Mouse (Mus musculus): ENCODE measurements around the gene Papss2. TPM values are rescaled to one million over a fixed set of nuclear protein-coding genes. Genes with fewer than 3 reads are reported as not detected.
A peak's percentile ranks its signal among the peaks of the same experiment; 100 is the strongest.

Papss2 gene
- polyA plus RNA-seq, 1 experiment from 2014 or later = 2.1 TPM

DNA sequence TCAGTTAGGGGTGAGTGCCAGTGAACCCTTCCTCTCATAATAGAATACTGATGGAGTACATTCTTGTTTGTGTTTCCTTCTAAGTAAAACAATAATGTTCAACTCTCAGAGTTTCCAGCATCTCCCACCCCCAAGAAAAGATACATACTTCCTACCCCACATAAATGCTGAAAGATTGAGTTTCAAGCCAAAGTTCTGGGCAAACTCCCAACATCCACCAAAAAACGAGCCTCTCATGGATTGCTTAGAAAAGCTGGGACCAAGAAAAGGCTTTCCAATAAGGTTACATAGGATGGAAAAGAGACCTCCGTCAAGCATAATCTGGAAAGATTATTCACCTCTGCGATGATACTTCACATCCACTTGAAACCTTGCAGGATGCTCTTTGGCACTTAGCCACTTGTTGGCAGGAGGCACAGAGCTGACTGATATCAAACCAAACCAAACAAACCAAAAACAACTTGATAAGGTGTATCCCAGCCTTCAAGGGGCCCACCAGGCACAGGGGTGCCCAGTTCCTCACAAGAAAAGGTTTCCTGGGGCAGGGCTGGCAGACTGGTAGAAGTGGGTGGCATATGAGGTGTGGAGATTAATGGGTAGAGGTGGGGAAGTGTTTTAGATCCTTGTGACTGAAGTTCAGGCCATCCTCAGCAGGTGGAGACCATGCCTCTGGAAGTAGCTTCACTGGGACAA, 26.5 kb upstream of the Papss2 start:
- ATAC-seq (ENCODE audit: low read depth) (peak; percentile 71), DNase-seq (no peak)
- peaks cover 35% of the 10 kb centered on the region for H3K4me1 ChIP-seq (replicated peaks)
- H3K36me3 ChIP-seq = no peaks in the 10 kb centered on the region
- peak overlapping the region; percentile 12; the same call in 1 of the 2 replicates for H3K4me3 ChIP-seq (replicated peaks)
- 66% methylated on average over 3 of the region's 3 CpGs for WGBS (ENCODE audit: insufficient replicate concordance)
- peak overlapping the region; percentile 44 for H3K4me2 ChIP-seq
- H3K9me3 ChIP-seq (replicated peaks) = no peaks in the 10 kb centered on the region
- H3K9ac ChIP-seq = no peak overlapping the region
- no peaks in the 10 kb centered on the region for H3K27me3 ChIP-seq
- peak overlapping the region; percentile 48; the same call in 1 of the 2 replicates for H3K27ac ChIP-seq

- H3K4me2 ChIP-seq = peak overlapping the region; percentile 44
- H3K27ac ChIP-seq = peak overlapping the region; percentile 48; the same call in 1 of the 2 replicates
- no peaks in the 10 kb centered on the region for H3K27me3 ChIP-seq
- H3K4me3 ChIP-seq (replicated peaks) = peak overlapping the region; percentile 12; the same call in 1 of the 2 replicates
- H3K36me3 ChIP-seq = no peaks in the 10 kb centered on the region
- peaks cover 35% of the 10 kb centered on the region for H3K4me1 ChIP-seq (replicated peaks)
- 31% methylated on average over 5 of the region's 5 CpGs for WGBS (ENCODE audit: insufficient replicate concordance)
- H3K9me3 ChIP-seq (replicated peaks) = no peaks in the 10 kb centered on the region
- DNase-seq = no peak
- peak; percentile 85 for ATAC-seq (ENCODE audit: low read depth)
- H3K9ac ChIP-seq = no peak overlapping the region
Measured at GRCm38 (mm10) chr19:32569725-32570124, 25.9 kb upstream of the Papss2 start.

DNA sequence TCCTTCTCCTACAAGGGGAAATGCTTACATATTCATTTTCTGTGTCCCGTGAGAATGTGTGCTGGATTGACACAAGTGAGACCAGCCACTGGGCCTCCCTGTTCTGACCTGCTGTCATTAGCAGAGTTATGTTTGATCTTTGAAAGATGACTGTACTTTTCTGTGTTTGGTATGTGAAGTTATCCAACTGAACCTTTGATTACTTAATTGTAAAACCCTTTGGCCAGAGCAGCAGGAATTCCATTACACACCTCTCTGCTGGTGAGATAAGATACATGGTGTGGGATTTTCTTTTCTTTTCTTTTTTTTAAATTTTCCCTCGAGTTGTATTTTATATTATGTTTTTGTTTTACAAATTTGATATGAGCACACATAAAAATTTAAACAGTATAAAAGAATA, 23.4 kb upstream of the Papss2 start:
- no peak for ATAC-seq (ENCODE audit: low read depth)
- DNase-seq = no peak
- 44% methylated on average over 2 of the region's 2 CpGs for WGBS (ENCODE audit: insufficient replicate concordance)

GRCm38 (mm10) chr19:32573259-32573658, 22.3 kb upstream of the Papss2 start:
- DNase-seq = no peak
- H3K4me2 ChIP-seq = no peak overlapping the region
- peak; percentile 30; the same call in 1 of the 2 replicates for ATAC-seq (ENCODE audit: low read depth)
- no peak overlapping the region for H3K4me3 ChIP-seq (replicated peaks)
- no peak overlapping the region for H3K9ac ChIP-seq
- no peaks in the 10 kb centered on the region for H3K9me3 ChIP-seq (replicated peaks)
- no peaks in the 10 kb centered on the region for H3K36me3 ChIP-seq
- 65% methylated on average over 6 of the region's 6 CpGs for WGBS (ENCODE audit: insufficient replicate concordance)
- no peaks in the 10 kb centered on the region for H3K27me3 ChIP-seq
- peaks cover 32% of the 10 kb centered on the region for H3K4me1 ChIP-seq (replicated peaks)
- H3K27ac ChIP-seq = peak overlapping the region; percentile 8; the same call in 1 of the 2 replicates

More for the DNA sequence above, 23.4 kb upstream of the Papss2 start:
- no peak overlapping the region for H3K4me3 ChIP-seq (replicated peaks)
- H3K27ac ChIP-seq = no peak overlapping the region
- H3K9ac ChIP-seq = no peak overlapping the region
- no peaks in the 10 kb centered on the region for H3K9me3 ChIP-seq (replicated peaks)
- no peaks in the 10 kb centered on the region for H3K27me3 ChIP-seq
- no peak overlapping the region for H3K4me2 ChIP-seq
- H3K4me1 ChIP-seq (replicated peaks) = peaks cover 32% of the 10 kb centered on the region
- no peaks in the 10 kb centered on the region for H3K36me3 ChIP-seq

- Histone ChIP-seq H3K4me2 (no peak overlapping the region), H3K4me1 (replicated peaks) (peaks cover 18% of the 10 kb centered on the region), H3K27ac (no peak overlapping the region), H3K27me3 (no peaks in the 10 kb centered on the region), H3K9me3 (replicated peaks) (no peaks in the 10 kb centered on the region), H3K9ac (no peak overlapping the region), H3K4me3 (replicated peaks) (no peak overlapping the region), H3K36me3 (no peaks in the 10 kb centered on the region)
- WGBS (ENCODE audit: insufficient replicate concordance) = 54% methylated on average over 3 of the region's 3 CpGs
- DNase-seq (no peak), ATAC-seq (ENCODE audit: low read depth) (no peak)
Measured at GRCm38 (mm10) chr19:32574846-32575245, 20.7 kb upstream of the Papss2 start.

GRCm38 (mm10) chr19:32577749-32578148, 17.8 kb upstream of the Papss2 start:
- DNase-seq (no peak), ATAC-seq (ENCODE audit: low read depth) (no peak)
- Histone ChIP-seq H3K9ac (no peak overlapping the region), H3K27me3 (no peaks in the 10 kb centered on the region), H3K36me3 (no peaks in the 10 kb centered on the region), H3K4me1 (replicated peaks) (0 out of 2 replicates have a peak, but pooled peaks cover 4% of the 10 kb centered on the region), H3K9me3 (replicated peaks) (no peaks in the 10 kb centered on the region), H3K4me3 (replicated peaks) (no peak overlapping the region), H3K4me2 (no peak overlapping the region), H3K27ac (no peak overlapping the region)
- WGBS (ENCODE audit: insufficient replicate concordance) = 54% methylated on average over 1 of the region's 1 CpGs

- no peaks in the 10 kb centered on the region for H3K4me1 ChIP-seq (replicated peaks)
- no peaks in the 10 kb centered on the region for H3K9me3 ChIP-seq (replicated peaks)
- no peaks in the 10 kb centered on the region for H3K36me3 ChIP-seq
- no peak overlapping the region for H3K4me3 ChIP-seq (replicated peaks)
- DNase-seq = no peak
- H3K9ac ChIP-seq = no peak overlapping the region
- WGBS (ENCODE audit: insufficient replicate concordance) = 49% methylated on average over 4 of the region's 4 CpGs
- no peak overlapping the region for H3K4me2 ChIP-seq
- H3K27ac ChIP-seq = no peak overlapping the region
- no peak for ATAC-seq (ENCODE audit: low read depth)
- H3K27me3 ChIP-seq = no peaks in the 10 kb centered on the region
Measured at GRCm38 (mm10) chr19:32583091-32583766, 12.4 kb upstream of the Papss2 start.

- no peak overlapping the region for H3K27ac ChIP-seq
- no peaks in the 10 kb centered on the region for H3K27me3 ChIP-seq
- H3K9ac ChIP-seq = no peak overlapping the region
- DNase-seq (no peak), ATAC-seq (ENCODE audit: low read depth) (no peak)
- H3K4me2 ChIP-seq = no peak overlapping the region
- no peak overlapping the region for H3K4me3 ChIP-seq (replicated peaks)
- H3K36me3 ChIP-seq = no peaks in the 10 kb centered on the region
- whole genome bisulfite sequencing (ENCODE audit: insufficient replicate concordance) = 54% methylated on average over 6 of the region's 6 CpGs
- H3K4me1 ChIP-seq (replicated peaks) = no peaks in the 10 kb centered on the region
- no peaks in the 10 kb centered on the region for H3K9me3 ChIP-seq (replicated peaks)
Measured at GRCm38 (mm10) chr19:32587727-32588126, 7.9 kb upstream of the Papss2 start.

DNA sequence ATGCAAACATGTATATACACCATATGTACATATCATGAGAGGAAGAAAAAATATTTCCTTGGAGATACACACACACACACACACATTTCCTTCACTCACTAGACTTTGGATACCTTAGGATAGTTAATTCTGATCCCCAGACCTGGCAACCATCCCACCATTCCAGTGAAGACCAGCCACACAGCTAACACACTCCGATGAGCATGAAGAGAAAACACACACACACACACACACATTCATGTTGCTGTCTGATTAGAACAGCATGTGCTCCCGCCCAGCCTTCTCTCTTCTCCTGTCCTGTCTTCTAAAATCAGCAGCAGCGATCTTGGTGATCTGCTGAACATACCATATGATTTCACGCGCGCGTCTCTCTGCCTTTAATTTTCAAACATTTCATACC, 2.8 kb upstream of the Papss2 start:
- ATAC-seq (ENCODE audit: low read depth) (no peak), DNase-seq (no peak)
- no peaks in the 10 kb centered on the region for H3K36me3 ChIP-seq
- H3K4me2 ChIP-seq = no peak overlapping the region
- no peak overlapping the region for H3K4me3 ChIP-seq (replicated peaks)
- no peak overlapping the region for H3K9ac ChIP-seq
- H3K4me1 ChIP-seq (replicated peaks) = peaks cover 7% of the 10 kb centered on the region; the same call in 1 of the 2 replicates
- WGBS (ENCODE audit: insufficient replicate concordance) = 73% methylated on average over 7 of the region's 7 CpGs
- no peaks in the 10 kb centered on the region for H3K9me3 ChIP-seq (replicated peaks)
- H3K27me3 ChIP-seq = peaks cover 37% of the 10 kb centered on the region
- H3K27ac ChIP-seq = no peak overlapping the region

- 49% methylated on average over 5 of the region's 5 CpGs for WGBS (ENCODE audit: insufficient replicate concordance)
Measured at GRCm38 (mm10) chr19:32593870-32594269, 1.7 kb upstream of the Papss2 start.

DNA sequence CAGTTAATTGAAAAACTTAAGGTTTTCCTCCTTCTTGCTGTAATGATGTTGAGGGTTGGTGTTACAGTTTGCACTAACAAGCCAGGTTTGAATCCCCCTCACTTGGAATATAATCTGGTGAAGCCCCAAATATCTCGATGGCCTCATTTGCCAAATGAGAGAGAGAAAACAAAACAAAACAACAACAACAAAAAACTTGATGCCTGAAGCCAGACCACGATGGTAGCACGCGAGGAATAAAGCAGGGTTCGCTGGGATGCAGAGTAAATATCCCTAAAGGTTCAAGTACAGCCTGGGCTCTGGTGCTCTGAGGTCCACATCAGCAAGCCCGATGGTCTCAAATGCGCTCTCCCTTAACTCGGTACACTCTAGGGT, 472 bp upstream of the Papss2 start:
- DNase-seq (no peak), ATAC-seq (ENCODE audit: low read depth) (no peak)
- Histone ChIP-seq H3K9me3 (replicated peaks) (no peaks in the 10 kb centered on the region), H3K36me3 (no peaks in the 10 kb centered on the region), H3K4me1 (replicated peaks) (peaks cover 7% of the 10 kb centered on the region; the same call in 1 of the 2 replicates), H3K9ac (peak overlapping the region; percentile 60; the same call in 1 of the 2 replicates), H3K27ac (no peak overlapping the region), H3K4me2 (peak overlapping the region; percentile 76), H3K27me3 (peaks cover 39% of the 10 kb centered on the region), H3K4me3 (replicated peaks) (peak overlapping the region; percentile 63)
- WGBS (ENCODE audit: insufficient replicate concordance) = 20% methylated on average over 8 of the region's 8 CpGs

More at GRCm38 (mm10) chr19:32593870-32594269, 1.7 kb upstream of the Papss2 start:
- Histone ChIP-seq H3K4me3 (replicated peaks) (no peak overlapping the region), H3K4me2 (no peak overlapping the region), H3K27me3 (peaks cover 39% of the 10 kb centered on the region), H3K27ac (no peak overlapping the region), H3K9me3 (replicated peaks) (no peaks in the 10 kb centered on the region), H3K9ac (no peak overlapping the region), H3K4me1 (replicated peaks) (peaks cover 7% of the 10 kb centered on the region; the same call in 1 of the 2 replicates), H3K36me3 (no peaks in the 10 kb centered on the region)
- no peak for ATAC-seq (ENCODE audit: low read depth)
- no peak for DNase-seq
